Mouse (Mus musculus): ENCODE data around the gene Nde1. TPM values are rescaled to one million over a fixed set of nuclear protein-coding genes. Genes with fewer than 3 reads are reported as not detected.

Nde1 gene
- polyA plus RNA-seq, 1 experiment from 2014 or later, result 37.7 TPM

DNA sequence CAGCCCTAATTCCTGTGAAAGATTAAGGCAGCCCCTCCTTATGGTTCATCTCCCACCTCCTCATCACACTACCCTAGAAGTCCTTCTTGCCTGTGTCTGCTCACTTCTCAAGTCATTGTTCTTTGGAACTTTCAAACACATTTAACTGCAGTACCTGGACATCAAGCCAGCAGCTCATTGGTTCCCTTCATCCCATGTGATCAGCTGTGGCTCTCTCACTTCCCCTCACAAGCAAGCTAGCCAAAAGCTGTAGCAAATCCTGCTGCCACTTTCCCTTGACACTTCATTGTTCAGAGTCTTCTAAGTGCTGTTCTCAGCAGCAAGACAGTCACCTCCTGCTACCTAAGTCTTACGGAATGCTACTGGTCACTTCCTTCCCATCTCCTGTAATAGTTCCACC lies 37.8 kb upstream of the Nde1 start:
- ATAC-seq (peak; percentile 60), DNase-seq (ENCODE audit: low spot score) (peak; percentile 16)
- H3K4me1 ChIP-seq (ENCODE audit: insufficient read depth, low read depth, low read length), result no peaks in the 10 kb centered on the region
- no peaks in the 10 kb centered on the region for H3K9me3 ChIP-seq (ENCODE audit: low read length)
- H3K36me3 ChIP-seq (ENCODE audit: insufficient read depth, low read length), result peaks cover 56% of the 10 kb centered on the region
- no peak overlapping the region for H3K9ac ChIP-seq (replicated peaks; ENCODE audit: low read depth)
- 68% methylated on average over 1 of the region's 1 CpGs for WGBS
- no peak overlapping the region for H3K27ac ChIP-seq (ENCODE audit: low read length)
- H3K4me2 ChIP-seq (replicated peaks; ENCODE audit: low read depth, low read length), result no peak overlapping the region
- no peaks in the 10 kb centered on the region for H3K27me3 ChIP-seq (replicated peaks; ENCODE audit: insufficient read depth, low read length)
- TF ChIP-seq EP300 (IDR thresholded peaks at IDR 0.05) (no peak), CTCF (IDR thresholded peaks at IDR 0.05) (no peak)
- no peak overlapping the region for H3K4me3 ChIP-seq (ENCODE audit: low read depth, low read length)

DNA sequence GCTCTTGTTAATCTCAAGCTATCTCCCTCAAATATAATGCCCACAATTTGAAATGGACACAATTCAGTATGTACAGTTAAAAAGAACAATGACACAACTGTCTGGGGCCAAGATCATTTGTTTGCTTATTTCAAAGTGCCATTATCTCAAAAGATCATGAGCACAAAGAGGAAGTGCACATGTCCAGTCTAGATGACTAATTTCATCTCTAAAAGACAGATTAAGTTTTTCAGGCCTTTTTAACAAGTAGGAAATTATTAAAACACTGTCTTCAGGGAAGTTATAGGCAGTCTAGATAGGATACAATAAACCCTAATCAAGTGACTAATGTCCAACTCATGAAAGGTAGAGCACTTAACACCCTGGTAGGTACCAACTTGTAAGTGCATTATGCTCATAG lies 34.1 kb upstream of the Nde1 start:
- ATAC-seq (no peak), DNase-seq (ENCODE audit: low spot score) (no peak)
- Histone ChIP-seq H3K9ac (replicated peaks; ENCODE audit: low read depth) (no peak overlapping the region), H3K27ac (ENCODE audit: low read length) (no peak overlapping the region), H3K27me3 (replicated peaks; ENCODE audit: insufficient read depth, low read length) (no peaks in the 10 kb centered on the region), H3K36me3 (ENCODE audit: insufficient read depth, low read length) (peaks cover 56% of the 10 kb centered on the region), H3K4me2 (replicated peaks; ENCODE audit: low read depth, low read length) (no peak overlapping the region), H3K4me1 (ENCODE audit: insufficient read depth, low read depth, low read length) (no peaks in the 10 kb centered on the region), H3K9me3 (ENCODE audit: low read length) (no peaks in the 10 kb centered on the region), H3K4me3 (ENCODE audit: low read depth, low read length) (no peak overlapping the region)
- TF ChIP-seq CTCF (IDR thresholded peaks at IDR 0.05), result no peak
- no peak for TF ChIP-seq EP300 (IDR thresholded peaks at IDR 0.05)

DNA sequence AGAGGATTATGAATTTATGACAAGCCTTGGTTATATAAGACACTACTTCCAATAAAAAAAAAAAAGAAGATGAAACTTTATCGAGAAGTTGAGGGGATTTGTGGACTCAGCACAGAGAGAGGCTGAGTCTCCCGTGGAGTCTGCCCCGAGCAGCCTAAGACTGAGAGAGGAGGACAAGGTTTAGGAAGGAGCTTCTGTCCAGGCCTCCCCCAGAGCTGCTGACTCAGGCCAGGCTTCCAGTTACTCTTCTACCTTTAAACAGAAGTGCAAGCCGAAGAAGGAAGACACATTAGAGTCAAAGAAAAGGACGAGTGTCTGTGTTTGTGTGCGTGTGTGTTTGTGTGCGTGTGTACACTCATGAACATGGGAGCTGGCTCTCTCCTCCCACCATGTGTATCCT lies 32.3 kb upstream of the Nde1 start:
- Histone ChIP-seq H3K4me3 (ENCODE audit: low read depth, low read length) (no peak overlapping the region), H3K36me3 (ENCODE audit: insufficient read depth, low read length) (peaks cover 57% of the 10 kb centered on the region), H3K4me1 (ENCODE audit: insufficient read depth, low read depth, low read length) (no peaks in the 10 kb centered on the region), H3K9ac (replicated peaks; ENCODE audit: low read depth) (no peak overlapping the region), H3K27ac (ENCODE audit: low read length) (no peak overlapping the region), H3K9me3 (ENCODE audit: low read length) (no peaks in the 10 kb centered on the region), H3K4me2 (replicated peaks; ENCODE audit: low read depth, low read length) (no peak overlapping the region), H3K27me3 (replicated peaks; ENCODE audit: insufficient read depth, low read length) (no peaks in the 10 kb centered on the region)
- 91% methylated on average over 7 of the region's 7 CpGs for WGBS
- DNase-seq (ENCODE audit: low spot score) (no peak), ATAC-seq (no peak)
- TF ChIP-seq CTCF (IDR thresholded peaks at IDR 0.05) (no peak), EP300 (IDR thresholded peaks at IDR 0.05) (no peak)

GRCm38 (mm10) chr16:14131376-14131775 lies 31.7 kb upstream of the Nde1 start:
- Histone ChIP-seq H3K4me3 (ENCODE audit: low read depth, low read length) (no peak overlapping the region), H3K4me1 (ENCODE audit: insufficient read depth, low read depth, low read length) (no peaks in the 10 kb centered on the region), H3K9me3 (ENCODE audit: low read length) (no peaks in the 10 kb centered on the region), H3K9ac (replicated peaks; ENCODE audit: low read depth) (no peak overlapping the region), H3K27me3 (replicated peaks; ENCODE audit: insufficient read depth, low read length) (no peaks in the 10 kb centered on the region), H3K27ac (ENCODE audit: low read length) (no peak overlapping the region), H3K36me3 (ENCODE audit: insufficient read depth, low read length) (peaks cover 57% of the 10 kb centered on the region), H3K4me2 (replicated peaks; ENCODE audit: low read depth, low read length) (no peak overlapping the region)
- TF ChIP-seq EP300 (IDR thresholded peaks at IDR 0.05), result no peak
- peak; percentile 39 for TF ChIP-seq CTCF (IDR thresholded peaks at IDR 0.05)
- 70% methylated on average over 3 of the region's 3 CpGs for WGBS
- DNase-seq (ENCODE audit: low spot score) (no peak), ATAC-seq (no peak; the same call in 1 of the 2 replicates)

DNA sequence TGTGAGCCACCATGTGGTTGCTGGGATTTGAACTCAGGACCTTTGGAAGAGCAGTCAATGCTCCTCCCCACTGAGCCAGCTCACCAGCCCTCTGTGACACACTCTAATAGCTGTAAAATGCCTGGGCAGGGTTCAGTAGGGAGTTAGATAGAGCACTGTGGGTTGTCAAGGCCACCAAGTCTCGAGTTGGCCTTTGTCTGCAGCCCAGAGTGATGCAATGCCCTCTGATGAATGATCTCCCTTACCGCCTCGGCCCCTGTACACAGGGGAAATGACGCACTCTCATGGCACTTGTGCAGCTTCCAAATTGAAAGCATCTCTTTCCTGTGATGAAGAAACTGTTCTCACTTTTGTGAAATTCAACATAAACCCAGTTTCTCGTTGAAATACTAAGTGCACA lies 31.2 kb upstream of the Nde1 start:
- Histone ChIP-seq H3K4me2 (replicated peaks; ENCODE audit: low read depth, low read length) (no peak overlapping the region), H3K9me3 (ENCODE audit: low read length) (no peaks in the 10 kb centered on the region), H3K27ac (ENCODE audit: low read length) (no peak overlapping the region), H3K27me3 (replicated peaks; ENCODE audit: insufficient read depth, low read length) (no peaks in the 10 kb centered on the region), H3K9ac (replicated peaks; ENCODE audit: low read depth) (no peak overlapping the region), H3K36me3 (ENCODE audit: insufficient read depth, low read length) (peaks cover 57% of the 10 kb centered on the region), H3K4me3 (ENCODE audit: low read depth, low read length) (no peak overlapping the region), H3K4me1 (ENCODE audit: insufficient read depth, low read depth, low read length) (no peaks in the 10 kb centered on the region)
- WGBS, result 73% methylated on average over 5 of the region's 5 CpGs
- ATAC-seq (peak; percentile 58), DNase-seq (ENCODE audit: low spot score) (peak; percentile 22)
- TF ChIP-seq EP300 (IDR thresholded peaks at IDR 0.05) (no peak), CTCF (IDR thresholded peaks at IDR 0.05) (no peak)

GRCm38 (mm10) chr16:14135014-14135413 lies 28.1 kb upstream of the Nde1 start:
- no peak overlapping the region for H3K4me3 ChIP-seq (ENCODE audit: low read depth, low read length)
- WGBS, result 87% methylated on average over 2 of the region's 2 CpGs
- H3K9ac ChIP-seq (replicated peaks; ENCODE audit: low read depth), result no peak overlapping the region
- H3K27me3 ChIP-seq (replicated peaks; ENCODE audit: insufficient read depth, low read length), result no peaks in the 10 kb centered on the region
- H3K36me3 ChIP-seq (ENCODE audit: insufficient read depth, low read length), result peaks cover 42% of the 10 kb centered on the region
- no peaks in the 10 kb centered on the region for H3K9me3 ChIP-seq (ENCODE audit: low read length)
- no peak overlapping the region for H3K4me2 ChIP-seq (replicated peaks; ENCODE audit: low read depth, low read length)
- ATAC-seq, result no peak
- H3K4me1 ChIP-seq (ENCODE audit: insufficient read depth, low read depth, low read length), result no peaks in the 10 kb centered on the region
- DNase-seq (ENCODE audit: low spot score), result no peak
- H3K27ac ChIP-seq (ENCODE audit: low read length), result no peak overlapping the region
- TF ChIP-seq EP300 (IDR thresholded peaks at IDR 0.05) (no peak), CTCF (IDR thresholded peaks at IDR 0.05) (no peak)

- 84% methylated on average over 1 of the region's 1 CpGs for WGBS
- DNase-seq (ENCODE audit: low spot score) (no peak), ATAC-seq (no peak)
- Histone ChIP-seq H3K9me3 (ENCODE audit: low read length) (no peaks in the 10 kb centered on the region), H3K9ac (replicated peaks; ENCODE audit: low read depth) (no peak overlapping the region), H3K27me3 (replicated peaks; ENCODE audit: insufficient read depth, low read length) (no peaks in the 10 kb centered on the region), H3K4me2 (replicated peaks; ENCODE audit: low read depth, low read length) (no peak overlapping the region), H3K4me1 (ENCODE audit: insufficient read depth, low read depth, low read length) (no peaks in the 10 kb centered on the region), H3K27ac (ENCODE audit: low read length) (no peak overlapping the region), H3K36me3 (ENCODE audit: insufficient read depth, low read length) (peaks cover 44% of the 10 kb centered on the region), H3K4me3 (ENCODE audit: low read depth, low read length) (no peak overlapping the region)
- TF ChIP-seq EP300 (IDR thresholded peaks at IDR 0.05), result no peak
- no peak for TF ChIP-seq CTCF (IDR thresholded peaks at IDR 0.05)
Measured at GRCm38 (mm10) chr16:14137976-14138561, 25.0 kb upstream of the Nde1 start.
